Mouse (Mus musculus) embryonic facial prominence, embryonic 12.5 days (tissue): Measurements from ENCODE around the gene Chd9. TPM values are rescaled to one million over a fixed set of nuclear protein-coding genes. Genes with fewer than 3 reads are reported as not detected.

Source experiments
- ATAC-seq: fragments of 200-750 bp; cut with Nextera tagmentation; 2 replicates; pipeline ENCODE4 v1.8.0; 2017; ENCODE audit not compliant: insufficient number of reproducible peaks, insufficient read depth, low FRiP score, low TSS enrichment
- H3K27ac ChIP-seq: fragments of 300-500 bp; sonication (generic); 2 replicates; pipeline ENCODE4 v1.5.1; 2016; ENCODE audit warnings: mild to moderate bottlenecking
- H3K27me3 ChIP-seq: fragments of 300-500 bp; sonication (generic); 2 replicates; pipeline ENCODE4 v1.6.1; 2016; ENCODE audit warnings: mild to moderate bottlenecking, moderate library complexity
- H3K36me3 ChIP-seq: fragments of 300-500 bp; sonication (generic); 2 replicates; pipeline ENCODE4 v1.6.1; 2016; ENCODE audit warnings: mild to moderate bottlenecking
- H3K4me1 ChIP-seq: fragments of 300-500 bp; sonication (generic); 2 replicates; pipeline ENCODE4 v1.6.1; 2016
- H3K4me2 ChIP-seq: fragments of 300-500 bp; sonication (generic); replicated peaks from 2 replicates; pipeline ENCODE4 v1.6.1; 2016; ENCODE audit warnings: mild to moderate bottlenecking, moderate library complexity
- H3K4me3 ChIP-seq: fragments of 300-500 bp; sonication (generic); 2 replicates; pipeline ENCODE4 v1.5.1; 2016; ENCODE audit warnings: mild to moderate bottlenecking
- H3K9ac ChIP-seq: fragments of 300-500 bp; sonication (generic); 2 replicates; pipeline ENCODE4 v1.6.1; 2016; ENCODE audit warnings: mild to moderate bottlenecking, moderate library complexity
- H3K9me3 ChIP-seq: fragments of 300-500 bp; sonication (generic); 2 replicates; pipeline ENCODE4 v1.6.1; 2016; ENCODE audit warnings: mild to moderate bottlenecking, moderate library complexity
- WGBS: fragments of 180-500 bp; shearing (Covaris S2); methylation state at CpG from one replicate; pipeline ENCODE4 v1.1.7; 2016; 5-methylcytosine and 5-hydroxymethylcytosine counted together
- polyA plus RNA-seq: library from polyadenylated mRNA; unstranded; fragments of >200 nt; fragmentation: Nextera tagmentation; extraction: Ambion mirVana; gene quantifications from 2 replicates; pipeline ENCODE4 v1.2.1, GENCODE M21; 2016

Chd9 gene
- polyA plus RNA-seq, 1 experiment from 2014 or later = 65.3 TPM

GRCm38 (mm10) chr8:90843127-90843526, 15.0 kb downstream of the Chd9 start:
- Histone ChIP-seq H3K9ac (no peak overlapping the region), H3K27ac (no peak overlapping the region), H3K4me2 (no peak overlapping the region), H3K36me3 (no peaks in the 10 kb centered on the region), H3K9me3 (no peaks in the 10 kb centered on the region), H3K27me3 (no peaks in the 10 kb centered on the region), H3K4me3 (no peak overlapping the region), H3K4me1 (0 out of 2 replicates have a peak, but pooled peaks cover 5% of the 10 kb centered on the region)
- ATAC-seq = no peak
- WGBS = 87% methylated on average over 6 of the region's 6 CpGs

DNA sequence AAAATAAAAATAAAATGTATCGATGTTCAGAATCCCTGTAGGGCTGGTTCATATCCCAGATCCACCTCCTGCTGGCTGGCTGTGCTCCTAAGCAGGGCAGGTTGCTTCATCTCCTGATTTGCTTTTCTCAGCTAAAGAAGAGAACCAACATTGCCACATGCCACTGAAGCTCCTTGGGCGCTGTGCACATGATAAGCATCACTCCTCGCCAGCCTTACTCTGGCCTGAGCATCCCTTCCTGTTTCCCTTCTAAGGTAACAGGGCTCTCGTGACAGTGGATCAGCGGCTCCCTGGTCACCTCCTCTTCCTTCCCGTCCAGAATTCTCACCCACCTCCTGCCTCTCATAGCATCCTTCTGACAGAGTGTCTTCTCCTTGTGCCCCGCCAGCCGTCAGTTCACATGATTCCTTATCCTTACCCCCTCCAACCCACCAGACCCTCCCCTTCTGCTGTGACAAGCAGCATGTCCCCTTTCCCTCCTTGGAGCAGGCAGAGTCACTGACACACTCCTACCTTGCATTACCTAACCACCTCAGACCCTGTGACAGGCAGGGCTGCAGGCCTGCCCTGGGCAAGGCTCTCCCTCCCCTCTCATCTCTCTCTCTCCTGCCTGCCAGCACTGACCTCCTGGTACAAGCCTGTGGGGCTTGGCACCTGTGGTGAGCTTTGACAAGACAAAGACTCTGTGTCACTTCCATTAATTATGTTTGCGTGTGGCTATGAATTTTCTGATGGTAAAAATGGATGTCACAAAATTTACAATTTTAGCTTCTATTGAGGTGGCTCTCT, 16.2 kb downstream of the Chd9 start:
- no peak for ATAC-seq
- no peak overlapping the region for H3K4me3 ChIP-seq

DNA sequence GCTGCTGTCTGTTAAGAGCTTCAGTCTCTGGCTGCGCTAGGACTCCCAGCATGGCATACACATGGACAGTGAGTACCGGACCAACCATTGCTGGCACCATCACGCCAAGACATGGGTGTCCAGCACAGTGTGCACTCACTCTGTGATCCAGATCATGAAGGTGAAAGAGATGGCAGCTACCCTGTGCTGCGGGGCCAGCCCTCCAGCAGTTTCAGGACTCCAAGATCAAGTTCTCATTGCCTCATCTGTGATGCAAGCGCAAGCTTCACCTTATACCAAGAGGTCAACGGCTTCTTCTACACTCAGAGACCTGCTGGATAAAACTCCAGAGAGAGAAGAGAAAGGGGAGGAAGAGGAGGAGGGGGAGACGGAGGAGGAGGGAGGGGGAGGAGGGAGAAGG, 19.8 kb downstream of the Chd9 start:
- no peak for ATAC-seq
- no peak overlapping the region for H3K9ac ChIP-seq
- H3K27ac ChIP-seq = no peak overlapping the region
- H3K4me3 ChIP-seq = no peak overlapping the region
- H3K9me3 ChIP-seq = no peaks in the 10 kb centered on the region
- 85% methylated on average over 7 of the region's 7 CpGs for WGBS
- no peak overlapping the region for H3K4me2 ChIP-seq
- H3K27me3 ChIP-seq = no peaks in the 10 kb centered on the region
- H3K4me1 ChIP-seq = 0 out of 2 replicates have a peak, but pooled peaks cover 2% of the 10 kb centered on the region
- peaks cover 5% of the 10 kb centered on the region; the same call in 1 of the 2 replicates for H3K36me3 ChIP-seq

More for the DNA sequence above, 16.2 kb downstream of the Chd9 start:
- Histone ChIP-seq H3K4me2 (no peak overlapping the region), H3K9me3 (no peaks in the 10 kb centered on the region), H3K9ac (no peak overlapping the region), H3K27ac (no peak overlapping the region), H3K36me3 (no peaks in the 10 kb centered on the region), H3K27me3 (no peaks in the 10 kb centered on the region), H3K4me1 (0 out of 2 replicates have a peak, but pooled peaks cover 5% of the 10 kb centered on the region)
- 74% methylated on average over 9 of the region's 9 CpGs for WGBS

- Histone ChIP-seq H3K27me3 (no peaks in the 10 kb centered on the region), H3K9ac (no peak overlapping the region), H3K9me3 (no peaks in the 10 kb centered on the region), H3K4me3 (no peak overlapping the region), H3K36me3 (peaks cover 5% of the 10 kb centered on the region; the same call in 1 of the 2 replicates), H3K4me2 (no peak overlapping the region), H3K27ac (no peak overlapping the region), H3K4me1 (peaks cover 9% of the 10 kb centered on the region)
- 50% methylated on average over 11 of the region's 11 CpGs for WGBS
- no peak for ATAC-seq
These were observed 21.4 kb downstream of the Chd9 start for GRCm38 (mm10) chr8:90849462-90850050.

- WGBS = 54% methylated on average over 8 of the region's 8 CpGs
- Histone ChIP-seq H3K36me3 (peaks cover 5% of the 10 kb centered on the region; the same call in 1 of the 2 replicates), H3K27me3 (no peaks in the 10 kb centered on the region), H3K4me2 (no peak overlapping the region), H3K27ac (no peak overlapping the region), H3K4me3 (no peak overlapping the region), H3K9me3 (no peaks in the 10 kb centered on the region), H3K9ac (no peak overlapping the region), H3K4me1 (peaks cover 14% of the 10 kb centered on the region)
- ATAC-seq = no peak
These were observed 23.4 kb downstream of the Chd9 start for GRCm38 (mm10) chr8:90851544-90851943.

DNA sequence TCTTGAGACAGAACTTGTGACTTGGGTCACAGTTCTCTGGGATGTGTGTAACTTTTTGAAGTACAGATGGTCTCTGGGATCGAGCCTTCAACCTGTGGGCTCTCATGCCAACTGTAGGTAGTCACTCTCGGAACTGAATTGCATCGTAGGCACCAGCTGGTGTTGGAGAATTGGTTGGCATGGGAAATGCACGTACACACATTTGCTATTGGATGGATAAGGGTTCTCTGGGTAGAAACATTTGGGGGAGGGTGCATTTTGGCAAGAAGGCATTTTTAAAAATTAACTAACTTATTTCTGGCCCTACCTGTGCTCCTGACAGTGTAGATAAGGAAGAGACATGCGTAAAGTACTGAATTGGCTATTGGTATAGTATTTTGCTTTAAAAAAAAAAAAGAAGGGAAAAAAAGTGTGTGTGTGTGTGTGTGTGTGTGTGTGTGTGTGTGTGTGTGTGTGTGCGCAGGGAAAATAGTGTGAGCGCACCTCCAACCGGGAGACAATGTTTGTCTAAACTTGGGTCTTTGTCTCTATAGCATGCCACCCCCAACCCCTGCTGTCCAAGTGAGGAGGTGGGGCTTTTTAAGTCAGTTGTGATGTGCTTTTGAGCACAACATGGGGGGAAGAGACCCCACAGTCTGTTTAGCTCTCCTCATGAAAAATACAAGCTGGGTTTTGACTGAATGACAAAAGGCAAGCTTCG, 26.0 kb downstream of the Chd9 start:
- Histone ChIP-seq H3K9ac (no peak overlapping the region; the same call in 1 of the 2 replicates), H3K9me3 (no peaks in the 10 kb centered on the region), H3K27ac (peak overlapping the region; percentile 85), H3K4me2 (peak overlapping the region; percentile 21; the same call in 1 of the 2 replicates), H3K4me3 (no peak overlapping the region), H3K27me3 (no peaks in the 10 kb centered on the region), H3K4me1 (peaks cover 17% of the 10 kb centered on the region), H3K36me3 (peaks cover 5% of the 10 kb centered on the region; the same call in 1 of the 2 replicates)
- ATAC-seq = no peak
- 66% methylated on average over 9 of the region's 9 CpGs for WGBS

DNA sequence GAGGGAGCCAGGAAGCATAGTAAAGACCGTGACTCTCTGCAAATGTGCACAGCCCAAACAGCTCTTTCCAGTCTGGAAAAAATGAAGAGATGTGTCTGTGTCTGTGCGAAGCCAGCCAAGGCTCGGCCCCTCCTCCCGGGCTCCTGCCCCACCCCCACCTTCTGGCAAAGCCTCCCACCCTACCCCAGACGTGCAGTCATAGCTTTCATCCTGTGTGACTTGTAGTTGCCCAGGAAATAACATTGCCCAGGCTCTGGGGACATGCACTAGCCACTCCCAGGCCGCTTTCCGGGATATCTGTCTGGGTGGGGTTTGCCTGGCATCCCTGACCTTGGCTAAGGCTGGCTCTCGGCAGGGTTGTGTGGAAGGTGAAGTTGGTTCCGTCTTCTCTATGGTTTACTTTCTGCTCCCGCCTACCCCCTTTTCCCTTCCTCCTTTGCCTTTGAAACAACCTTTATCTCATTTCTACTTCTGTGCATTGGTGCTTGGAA, 26.6 kb downstream of the Chd9 start:
- no peak overlapping the region; the same call in 1 of the 2 replicates for H3K9ac ChIP-seq

DNA sequence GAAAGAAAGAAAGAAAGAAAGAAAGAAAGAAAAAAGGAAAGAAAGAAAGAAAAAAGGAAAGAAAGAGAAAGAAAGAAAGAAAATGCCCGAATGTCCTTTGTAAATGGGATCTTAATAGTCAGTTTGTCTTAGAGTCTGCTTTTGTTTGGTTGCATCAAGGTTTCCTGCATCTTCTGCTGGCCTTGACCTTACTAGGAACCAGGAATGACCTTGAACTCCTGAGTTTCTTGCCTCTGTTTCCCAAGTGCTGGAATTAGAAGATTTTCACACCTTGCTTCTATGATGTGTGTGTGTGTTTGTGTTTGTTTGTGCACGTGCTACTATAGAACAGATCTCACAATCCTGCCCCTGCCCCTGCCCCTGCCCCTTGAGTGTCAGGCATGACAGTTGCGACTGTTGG, 28.0 kb downstream of the Chd9 start:
- 91% methylated on average over 3 of the region's 3 CpGs for WGBS

More for the DNA sequence above, 26.6 kb downstream of the Chd9 start:
- H3K27me3 ChIP-seq = no peaks in the 10 kb centered on the region
- no peak for ATAC-seq
- 19% methylated on average over 10 of the region's 10 CpGs for WGBS
- H3K4me2 ChIP-seq = peak overlapping the region; percentile 21; the same call in 1 of the 2 replicates
- no peak overlapping the region for H3K4me3 ChIP-seq
- peaks cover 22% of the 10 kb centered on the region for H3K4me1 ChIP-seq
- peaks cover 5% of the 10 kb centered on the region; the same call in 1 of the 2 replicates for H3K36me3 ChIP-seq
- H3K9me3 ChIP-seq = no peaks in the 10 kb centered on the region
- H3K27ac ChIP-seq = peak overlapping the region; percentile 85

DNA sequence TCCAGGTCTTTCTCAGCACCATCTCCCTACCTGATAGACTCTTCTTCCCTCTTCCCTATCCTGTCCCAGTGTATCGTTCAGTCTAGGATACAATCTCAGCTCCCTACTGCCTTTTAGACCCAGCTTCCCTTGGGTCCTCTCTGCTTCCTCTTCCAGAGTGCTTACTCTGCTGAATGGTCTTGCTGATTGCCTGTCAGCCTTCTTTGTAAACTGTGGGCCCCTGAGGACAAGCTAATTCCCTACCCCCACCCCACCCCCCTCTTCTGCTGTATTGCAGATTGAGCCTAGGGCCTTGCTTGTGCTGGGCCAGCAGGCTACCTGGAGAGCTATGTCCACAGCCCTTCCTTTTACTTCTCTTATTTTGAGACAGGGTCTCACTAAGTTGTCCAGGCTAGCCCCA, 28.8 kb downstream of the Chd9 start:
- no peaks in the 10 kb centered on the region for H3K9me3 ChIP-seq
- H3K36me3 ChIP-seq = peaks cover 2% of the 10 kb centered on the region; the same call in 1 of the 2 replicates
- no peak overlapping the region for H3K4me2 ChIP-seq
- ATAC-seq = no peak
- peak overlapping the region; percentile 23 for H3K27ac ChIP-seq
- H3K27me3 ChIP-seq = no peaks in the 10 kb centered on the region
- no peak overlapping the region for H3K9ac ChIP-seq
- no peak overlapping the region for H3K4me3 ChIP-seq
- 31% methylated on average over 1 of the region's 1 CpGs for WGBS
- peaks cover 33% of the 10 kb centered on the region for H3K4me1 ChIP-seq

More for the DNA sequence above, 28.0 kb downstream of the Chd9 start:
- no peaks in the 10 kb centered on the region for H3K9me3 ChIP-seq
- H3K36me3 ChIP-seq = peaks cover 5% of the 10 kb centered on the region; the same call in 1 of the 2 replicates
- no peak for ATAC-seq
- H3K4me1 ChIP-seq = peaks cover 27% of the 10 kb centered on the region
- no peak overlapping the region for H3K4me2 ChIP-seq
- H3K27me3 ChIP-seq = no peaks in the 10 kb centered on the region
- H3K27ac ChIP-seq = no peak overlapping the region
- H3K9ac ChIP-seq = no peak overlapping the region
- no peak overlapping the region for H3K4me3 ChIP-seq

- Histone ChIP-seq H3K4me2 (no peak overlapping the region), H3K9ac (no peak overlapping the region), H3K9me3 (no peaks in the 10 kb centered on the region), H3K36me3 (no peaks in the 10 kb centered on the region), H3K27ac (no peak overlapping the region), H3K4me3 (no peak overlapping the region), H3K4me1 (peaks cover 43% of the 10 kb centered on the region), H3K27me3 (no peaks in the 10 kb centered on the region)
- WGBS = 93% methylated on average over 2 of the region's 2 CpGs
- no peak for ATAC-seq
These were observed 29.9 kb downstream of the Chd9 start for GRCm38 (mm10) chr8:90858071-90858470.

GRCm38 (mm10) chr8:90861266-90861944, 33.3 kb downstream of the Chd9 start:
- no peak for ATAC-seq
- 0 out of 2 replicates have a peak overlapping the region, but pooled peaks have one; percentile 12 for H3K4me3 ChIP-seq
- H3K4me1 ChIP-seq = peaks cover 28% of the 10 kb centered on the region
- H3K4me2 ChIP-seq = peak overlapping the region; percentile 42
- H3K27me3 ChIP-seq = no peaks in the 10 kb centered on the region
- H3K36me3 ChIP-seq = no peaks in the 10 kb centered on the region
- H3K9ac ChIP-seq = peak overlapping the region; percentile 33; the same call in 1 of the 2 replicates
- H3K9me3 ChIP-seq = no peaks in the 10 kb centered on the region
- peak overlapping the region; percentile 99 for H3K27ac ChIP-seq
- 3% methylated on average over 9 of the region's 9 CpGs for WGBS
